Comparison of ENCODE assay signal across 9 mouse cellular contexts in the genomic region with DNA sequence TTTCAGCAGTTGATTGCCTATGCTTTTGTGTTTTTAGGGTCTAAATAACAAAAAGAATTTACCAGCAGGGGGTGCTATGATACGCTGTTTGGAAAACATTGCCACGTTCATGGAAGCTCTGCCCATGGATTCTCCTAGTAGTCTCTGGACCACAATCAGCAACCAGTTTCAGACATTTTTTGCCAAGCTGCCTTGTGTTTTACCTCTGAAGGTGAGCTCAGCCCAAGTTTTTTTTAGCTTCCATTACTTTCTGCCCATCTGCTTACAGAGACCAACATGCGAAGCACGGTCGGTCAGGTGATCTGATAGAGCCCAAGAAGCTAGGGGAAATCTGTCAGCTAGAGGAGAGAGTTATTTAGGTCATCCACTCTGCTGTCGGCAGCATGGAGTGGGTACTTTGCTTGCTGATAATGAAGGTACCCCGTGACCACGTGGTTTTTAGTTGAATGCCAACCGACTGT.
DNase-seq lines count a peak whose midpoint lies in the region; TF ChIP-seq lines count a peak whose summit lies in the region.
"Had no signal": no experiment of that assay in that cellular context is flagged by ENCODE, and none has a peak within 500 bp of the region (broad histone marks: within the 10 kb centered on the region; RNA-seq: fewer than 3 reads in every experiment).

No protein-coding gene starts in this region.

- peak; percentile 34 to 73 (median 48); a peak in 5 of 6 replicates for TF ChIP-seq CTCF in MEL (IDR thresholded peaks at IDR 0.05 in 2 of 3, conservative IDR thresholded peaks at IDR 0.05 in 1 of 3; ENCODE audit: control insufficient read depth in 1 of 3, insufficient read depth in 1 of 3, low read depth in 2 of 3, low read length in 3 of 3, poor library complexity in 1 of 3, severe bottlenecking in 1 of 3)

- no peak overlapping the region for H3K27ac ChIP-seq in MEL (ENCODE audit: control insufficient read depth, low read depth, low read length)
- H3K27ac ChIP-seq: embryonic facial prominence, embryonic 13.5 days had no signal

- H3K36me3 ChIP-seq in MEL (ENCODE audit: control insufficient read depth in 1 of 2, insufficient read depth in 2 of 2, low read length in 2 of 2) = no peaks in the 10 kb centered on the region
- H3K36me3 ChIP-seq: embryonic facial prominence, embryonic 13.5 days had no signal

- intact Hi-C loops in left cerebral cortex, postnatal 14 days (cut with DNase I) = loop anchor here (2.0 to 5.0 kb wide), 2 partner anchors 100 to 164 kb away; partner anchors contain the start of gene Prima1
- intact Hi-C loops in gastrocnemius, postnatal 14 days (cut with DNase I; ENCODE audit: low total_unique reads) = loop anchor here (2.0 kb wide), 1 partner anchor 158 kb away; no protein-coding TSS in a partner anchor

- TF ChIP-seq RAD21 in MEL (IDR thresholded peaks at IDR 0.05; ENCODE audit: low read depth, low read length) = peak; percentile 76

- H3K9me3 ChIP-seq in MEL (replicated peaks; ENCODE audit: insufficient read depth, low read length) = no peaks in the 10 kb centered on the region
- H3K9me3 ChIP-seq: embryonic facial prominence, embryonic 13.5 days had no signal

- no peaks in the 10 kb centered on the region for H3K27me3 ChIP-seq in MEL (ENCODE audit: control insufficient read depth in 1 of 2, insufficient read depth in 2 of 2, low read length in 2 of 2)
- H3K27me3 ChIP-seq: embryonic facial prominence, embryonic 13.5 days had no signal

- DNase-seq in left cerebral cortex, postnatal 14 days (ENCODE audit: low spot score in 2 of 2) = peak; percentile 63 to 87
- DNase-seq in left cerebral cortex, adult 8-10 months (ENCODE audit: low spot score in 2 of 2) = no peak
- peak; percentile 64 for DNase-seq in MEL (ENCODE audit: low read depth, low spot score)
- DNase-seq in cerebellum, adult 18-20 months = peak; percentile 21 to 25
- peak; percentile 6 to 39 for DNase-seq in heart, adult 9 months (ENCODE audit: low spot score in 2 of 2)
- DNase-seq in kidney, postnatal 36 days = peak; percentile 35 to 62
- DNase-seq in natural killer cell, adult 2 months (ENCODE audit: low spot score in 2 of 2) = peak; percentile 0 to 10
- DNase-seq in gastrocnemius, postnatal 14 days = no peak

- H3K4me1 ChIP-seq in MEL (ENCODE audit: control insufficient read depth in 1 of 2, insufficient read depth in 2 of 2, low read length in 2 of 2) = no peaks in the 10 kb centered on the region
- H3K4me1 ChIP-seq: embryonic facial prominence, embryonic 13.5 days had no signal

- TF ChIP-seq EP300 in MEL (IDR thresholded peaks at IDR 0.05; ENCODE audit: low read depth in 1 of 2, low read length in 2 of 2) = no peak

- no peak for TF ChIP-seq POLR2A in MEL (IDR thresholded peaks at IDR 0.05; ENCODE audit: control insufficient read depth in 1 of 2, insufficient read depth in 1 of 2, low read depth in 1 of 2, low read length in 2 of 2, poor library complexity in 1 of 2)

- peak overlapping the region; percentile 7; the same call in 1 of the 2 replicates for H3K9ac ChIP-seq in MEL (ENCODE audit: control insufficient read depth, low read depth, low read length, poor library complexity, severe bottlenecking)
- H3K9ac ChIP-seq: embryonic facial prominence, embryonic 13.5 days had no signal

- no peaks in the 10 kb centered on the region for H3K79me2 ChIP-seq in MEL (ENCODE audit: control insufficient read depth, insufficient read depth, low read length, poor library complexity)

- peak overlapping the region; percentile 48 to 58 for H3K4me3 ChIP-seq in MEL (ENCODE audit: control insufficient read depth in 1 of 2, insufficient read depth in 1 of 2, low read depth in 2 of 2, low read length in 2 of 2)
- H3K4me3 ChIP-seq: embryonic facial prominence, embryonic 13.5 days had no signal

TF ChIP-seq in MEL, 35 proteins besides CTCF, POLR2A, EP300 and RAD21:
- TF ChIP-seq MYB (IDR thresholded peaks at IDR 0.05; ENCODE audit: low read depth, low read length) (no peak), SIN3A (IDR thresholded peaks at IDR 0.05; ENCODE audit: low read length) (0 out of 2 replicates have a peak, but pooled peaks have one; percentile 29), MAX (IDR thresholded peaks at IDR 0.05; ENCODE audit: low read length) (peak; percentile 66), MAFK (IDR thresholded peaks at IDR 0.05; ENCODE audit: borderline replicate concordance, low read depth, low read length) (no peak), ETS1 (IDR thresholded peaks at IDR 0.05; ENCODE audit: low read depth, low read length) (no peak), UBTF (IDR thresholded peaks at IDR 0.05; ENCODE audit: borderline replicate concordance, insufficient read depth, low read depth, low read length) (no peak), SMC3 (IDR thresholded peaks at IDR 0.05; ENCODE audit: low read depth, low read length) (peak; percentile 60), CHD1 (IDR thresholded peaks at IDR 0.05; ENCODE audit: low read depth, low read length) (no peak), MXI1 (IDR thresholded peaks at IDR 0.05; ENCODE audit: low read depth, low read length) (peak; percentile 47; the same call in 1 of the 2 replicates), ZC3H11A (IDR thresholded peaks at IDR 0.05; ENCODE audit: low read depth, low read length) (peak; percentile 34; the same call in 1 of the 2 replicates), USF1 (IDR thresholded peaks at IDR 0.05; ENCODE audit: low read depth, low read length) (peak; percentile 48; the same call in 1 of the 2 replicates)

Comparison
In these comparisons a context has a peak if more than half of its experiments do, and no peak if none do; other contexts are left out.
1. DNase-seq: peak in left cerebral cortex, postnatal 14 days (2 of 2), MEL (single experiment), cerebellum, adult 18-20 months (2 of 2), heart, adult 9 months (2 of 2), kidney, postnatal 36 days (2 of 2) and natural killer cell, adult 2 months (2 of 2); none in left cerebral cortex, adult 8-10 months (0 of 2) and gastrocnemius, postnatal 14 days (single experiment).